Mouse (Mus musculus): ENCODE results near the gene Fam172a. TPM values are rescaled to one million over a fixed set of nuclear protein-coding genes. Genes with fewer than 3 reads are reported as not detected.

Fam172a gene
- polyA plus RNA-seq, 1 experiment from 2014 or later = 23.3 TPM

DNA sequence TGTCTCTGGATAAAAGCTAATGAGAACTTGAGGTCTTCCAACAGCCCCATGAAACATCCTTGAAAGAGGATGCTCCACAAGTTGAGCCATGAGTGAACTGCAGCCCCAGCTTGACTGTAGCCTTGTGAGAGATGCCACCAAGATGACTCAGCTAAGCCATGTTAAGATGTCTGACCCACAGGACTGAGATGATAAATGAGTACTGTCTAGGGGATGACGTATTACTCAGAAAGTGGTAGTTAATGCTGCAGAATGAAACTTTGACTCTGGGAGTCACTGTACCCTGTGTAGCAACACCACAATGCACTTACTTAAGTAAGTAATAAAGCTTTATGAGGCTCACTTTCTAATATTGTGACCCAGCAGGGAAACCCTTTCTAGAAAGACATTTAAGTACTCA, 308.3 kb downstream of the Fam172a start:
- ATAC-seq (ENCODE audit: insufficient number of reproducible peaks, insufficient read depth, low FRiP score, low read depth) = no peak
- H3K9me3 ChIP-seq (ENCODE audit: control insufficient read depth, low read length) = no peaks in the 10 kb centered on the region
- 81% methylated on average over 1 of the region's 1 CpGs for WGBS
- no peaks in the 10 kb centered on the region for H3K4me1 ChIP-seq (ENCODE audit: control insufficient read depth in 2 of 2, insufficient read depth in 2 of 2, low read length in 2 of 2)
- no peaks in the 10 kb centered on the region for H3K36me3 ChIP-seq (ENCODE audit: control insufficient read depth, insufficient read depth, low read length)
- H3K27ac ChIP-seq (replicated peaks in 1 of 2; ENCODE audit: control insufficient read depth in 1 of 2, insufficient read depth in 1 of 2, low read depth in 2 of 2, low read length in 2 of 2) = no peak overlapping the region
- no peak overlapping the region for H3K9ac ChIP-seq (ENCODE audit: low read length)
- no peaks in the 10 kb centered on the region for H3K27me3 ChIP-seq (ENCODE audit: control insufficient read depth, insufficient read depth, low read length)
- no peak overlapping the region for H3K4me3 ChIP-seq (ENCODE audit: control insufficient read depth in 1 of 2, insufficient read depth in 1 of 2, low read depth in 1 of 2, low read length in 2 of 2)
- H3K4me2 ChIP-seq (ENCODE audit: low read length) = no peak overlapping the region

DNA sequence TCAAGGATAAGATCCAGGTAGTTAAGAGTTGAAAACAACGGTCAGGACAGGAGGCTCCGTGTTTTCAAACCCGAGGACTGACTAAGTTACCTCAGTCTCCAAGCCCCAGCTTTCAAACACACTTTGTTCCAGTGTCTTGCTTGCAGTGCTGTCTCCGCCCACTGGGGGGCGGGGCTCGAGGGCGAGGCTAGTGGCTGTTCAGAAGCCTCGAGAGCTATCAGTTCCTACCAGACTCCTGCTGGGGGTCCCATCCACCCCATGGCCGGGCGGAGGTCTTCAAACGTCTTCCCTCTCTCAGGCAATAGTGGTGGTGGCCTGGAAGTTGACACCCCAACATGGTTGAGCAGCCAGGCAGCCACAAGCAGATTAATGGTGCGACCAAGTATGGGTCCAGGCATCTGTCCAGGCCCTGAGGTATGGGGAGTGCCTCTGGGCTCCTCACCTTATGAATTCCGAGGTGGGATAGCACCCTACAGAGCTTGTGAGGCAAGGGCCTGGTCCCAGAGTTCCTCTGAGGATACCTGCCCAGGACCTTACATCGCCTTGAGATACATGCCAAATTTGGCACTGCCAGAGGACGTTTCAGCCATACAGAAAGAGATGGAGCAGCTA, 323.0 kb downstream of the Fam172a start, which contains the start of gene Pou5f2:
Pou5f2 (plus strand) TSS at position 220 of the 612 bp plus-strand sequence.
- Histone ChIP-seq H3K9me3 (ENCODE audit: control insufficient read depth, low read length) (no peaks in the 10 kb centered on the region), H3K4me2 (ENCODE audit: low read length) (no peak within 1 kb of the TSS), H3K4me1 (ENCODE audit: control insufficient read depth in 2 of 2, insufficient read depth in 2 of 2, low read length in 2 of 2) (no peaks in the 10 kb centered on the region), H3K9ac (ENCODE audit: low read length) (no peak within 1 kb of the TSS), H3K36me3 (ENCODE audit: control insufficient read depth, insufficient read depth, low read length) (no peaks in the 10 kb centered on the region), H3K27ac (replicated peaks in 1 of 2; ENCODE audit: control insufficient read depth in 1 of 2, insufficient read depth in 1 of 2, low read depth in 2 of 2, low read length in 2 of 2) (no peak within 1 kb of the TSS), H3K27me3 (ENCODE audit: control insufficient read depth, insufficient read depth, low read length) (no peaks in the 10 kb centered on the region), H3K4me3 (ENCODE audit: control insufficient read depth in 1 of 2, insufficient read depth in 1 of 2, low read depth in 1 of 2, low read length in 2 of 2) (no peak within 1 kb of the TSS)
- 49% methylated on average over 15 of the region's 15 CpGs for WGBS
- ATAC-seq (ENCODE audit: insufficient number of reproducible peaks, insufficient read depth, low FRiP score, low read depth) = no peak

DNA sequence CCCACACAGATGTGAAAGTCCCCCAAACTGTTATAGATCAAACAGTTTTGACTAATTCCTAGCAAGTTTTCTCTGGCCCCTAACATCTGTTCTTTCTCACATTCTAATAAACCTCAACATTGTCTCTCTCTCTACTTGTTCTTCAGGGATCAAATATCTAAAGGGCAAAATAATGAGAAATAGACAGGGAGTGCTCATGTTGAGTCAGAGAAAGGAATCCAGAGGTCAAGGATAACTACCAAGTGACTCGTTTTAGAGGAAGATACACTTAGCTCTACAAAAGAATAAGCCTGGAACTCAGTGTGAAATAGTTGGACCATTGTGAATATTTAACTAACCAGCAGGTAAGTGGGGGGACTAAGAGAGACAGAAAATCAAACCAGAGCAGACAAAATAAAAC, 331.0 kb downstream of the Fam172a start:
- ATAC-seq (ENCODE audit: insufficient number of reproducible peaks, insufficient read depth, low FRiP score, low read depth) = no peak
- no peaks in the 10 kb centered on the region for H3K4me1 ChIP-seq (ENCODE audit: control insufficient read depth in 2 of 2, insufficient read depth in 2 of 2, low read length in 2 of 2)
- WGBS = 41% methylated on average over 1 of the region's 1 CpGs
- H3K4me2 ChIP-seq (ENCODE audit: low read length) = no peak overlapping the region
- H3K4me3 ChIP-seq (ENCODE audit: control insufficient read depth in 1 of 2, insufficient read depth in 1 of 2, low read depth in 1 of 2, low read length in 2 of 2) = no peak overlapping the region
- H3K27ac ChIP-seq (replicated peaks in 1 of 2; ENCODE audit: control insufficient read depth in 1 of 2, insufficient read depth in 1 of 2, low read depth in 2 of 2, low read length in 2 of 2) = no peak overlapping the region
- H3K27me3 ChIP-seq (ENCODE audit: control insufficient read depth, insufficient read depth, low read length) = no peaks in the 10 kb centered on the region
- H3K36me3 ChIP-seq (ENCODE audit: control insufficient read depth, insufficient read depth, low read length) = no peaks in the 10 kb centered on the region
- no peaks in the 10 kb centered on the region for H3K9me3 ChIP-seq (ENCODE audit: control insufficient read depth, low read length)
- H3K9ac ChIP-seq (ENCODE audit: low read length) = no peak overlapping the region

DNA sequence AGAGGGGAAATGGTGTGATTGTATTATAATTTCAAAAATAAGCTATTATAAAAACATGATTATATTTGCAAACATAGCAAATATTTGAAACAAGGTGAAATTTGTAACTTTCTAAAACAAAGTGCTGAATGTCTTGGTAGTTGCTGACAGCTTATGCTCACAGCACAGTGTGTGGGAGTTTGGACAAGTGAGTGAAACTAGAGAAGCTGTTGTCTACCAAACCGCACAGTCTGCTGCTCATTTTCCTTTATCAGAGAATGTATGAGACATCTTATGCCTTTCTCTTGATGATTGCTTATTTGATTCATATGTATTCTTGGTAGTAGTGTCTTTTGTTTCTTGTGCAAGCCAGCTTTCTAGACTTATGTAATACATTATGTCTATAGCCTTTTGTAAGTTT, 335.4 kb downstream of the Fam172a start:
- H3K9me3 ChIP-seq (ENCODE audit: control insufficient read depth, low read length) = no peaks in the 10 kb centered on the region
- H3K36me3 ChIP-seq (ENCODE audit: control insufficient read depth, insufficient read depth, low read length) = no peaks in the 10 kb centered on the region
- H3K4me2 ChIP-seq (ENCODE audit: low read length) = no peak overlapping the region
- no peak overlapping the region for H3K27ac ChIP-seq (replicated peaks in 1 of 2; ENCODE audit: control insufficient read depth in 1 of 2, insufficient read depth in 1 of 2, low read depth in 2 of 2, low read length in 2 of 2)
- no peak for ATAC-seq (ENCODE audit: insufficient number of reproducible peaks, insufficient read depth, low FRiP score, low read depth)
- H3K4me3 ChIP-seq (ENCODE audit: control insufficient read depth in 1 of 2, insufficient read depth in 1 of 2, low read depth in 1 of 2, low read length in 2 of 2) = no peak overlapping the region
- H3K27me3 ChIP-seq (ENCODE audit: control insufficient read depth, insufficient read depth, low read length) = no peaks in the 10 kb centered on the region
- WGBS = 47% methylated on average over 1 of the region's 1 CpGs
- H3K9ac ChIP-seq (ENCODE audit: low read length) = no peak overlapping the region
- no peaks in the 10 kb centered on the region for H3K4me1 ChIP-seq (ENCODE audit: control insufficient read depth in 2 of 2, insufficient read depth in 2 of 2, low read length in 2 of 2)

DNA sequence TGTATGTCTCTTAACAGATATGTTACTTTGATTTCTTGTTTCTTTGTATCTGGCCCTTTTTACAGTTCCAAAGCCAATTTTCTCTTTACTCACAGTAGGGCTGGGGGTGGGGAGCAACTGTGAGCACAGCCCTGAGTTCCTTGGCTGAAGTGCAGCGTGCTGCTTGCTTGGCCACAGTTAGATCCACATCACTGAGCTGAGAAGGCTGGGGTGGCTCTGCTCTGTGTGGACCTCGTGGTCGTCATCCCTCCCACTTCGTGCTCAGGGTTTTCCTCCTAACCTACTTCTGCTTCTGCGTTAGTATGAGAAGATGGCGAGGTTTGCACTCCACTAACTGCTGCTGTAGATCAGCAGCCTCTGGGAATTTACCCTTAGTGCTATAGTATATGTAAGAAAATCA, 341.4 kb downstream of the Fam172a start:
- no peaks in the 10 kb centered on the region; a peak in 1 of 4 replicates for H3K4me1 ChIP-seq (ENCODE audit: control insufficient read depth in 2 of 2, insufficient read depth in 2 of 2, low read length in 2 of 2)
- no peaks in the 10 kb centered on the region for H3K9me3 ChIP-seq (ENCODE audit: control insufficient read depth, low read length)
- no peak for ATAC-seq (ENCODE audit: insufficient number of reproducible peaks, insufficient read depth, low FRiP score, low read depth)
- no peak overlapping the region for H3K27ac ChIP-seq (replicated peaks in 1 of 2; ENCODE audit: control insufficient read depth in 1 of 2, insufficient read depth in 1 of 2, low read depth in 2 of 2, low read length in 2 of 2)
- no peaks in the 10 kb centered on the region for H3K36me3 ChIP-seq (ENCODE audit: control insufficient read depth, insufficient read depth, low read length)
- WGBS = 68% methylated on average over 6 of the region's 6 CpGs
- H3K27me3 ChIP-seq (ENCODE audit: control insufficient read depth, insufficient read depth, low read length) = no peaks in the 10 kb centered on the region
- H3K4me3 ChIP-seq (ENCODE audit: control insufficient read depth in 1 of 2, insufficient read depth in 1 of 2, low read depth in 1 of 2, low read length in 2 of 2) = no peak overlapping the region
- H3K4me2 ChIP-seq (ENCODE audit: low read length) = no peak overlapping the region
- H3K9ac ChIP-seq (ENCODE audit: low read length) = no peak overlapping the region

DNA sequence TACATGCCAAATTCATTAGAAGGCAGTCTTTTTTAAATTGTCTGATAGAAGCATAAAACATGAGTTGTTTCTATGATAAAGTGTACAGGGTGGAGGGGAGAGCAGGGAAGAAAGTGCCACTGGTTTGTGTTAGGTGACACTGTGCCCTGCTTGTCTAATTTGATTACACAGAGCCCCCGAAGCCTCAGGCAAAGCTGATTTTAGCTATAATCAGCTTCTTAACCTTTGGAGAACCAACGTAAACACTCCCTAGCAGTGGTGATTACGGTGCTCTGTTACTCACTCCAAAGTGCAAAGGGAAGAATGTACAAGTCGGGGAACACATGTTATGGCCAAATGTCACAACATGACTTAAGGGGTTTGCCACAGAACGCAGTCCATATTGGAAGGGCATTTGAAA, 343.3 kb downstream of the Fam172a start:
- H3K4me2 ChIP-seq (ENCODE audit: low read length) = no peak overlapping the region
- WGBS = 26% methylated on average over 5 of the region's 5 CpGs

DNA sequence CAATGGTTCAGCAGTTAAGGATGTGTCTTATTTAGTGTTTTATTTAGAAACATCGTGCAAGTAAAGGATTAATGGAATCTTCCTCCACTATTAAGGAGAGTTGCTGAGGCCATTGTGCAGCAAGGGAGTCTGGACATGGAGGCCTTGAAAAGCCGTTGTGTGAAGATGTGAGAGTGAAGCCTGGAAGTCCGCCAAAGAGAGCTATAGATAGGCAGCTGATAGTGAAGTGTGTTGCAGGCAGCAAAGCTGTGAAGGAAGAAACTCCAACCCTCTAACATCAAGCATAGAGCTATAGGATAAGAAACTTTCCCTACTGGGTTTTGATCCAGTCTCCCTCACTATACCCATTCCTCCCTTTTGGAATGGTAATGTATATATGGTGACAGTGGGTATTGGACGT, 385.9 kb downstream of the Fam172a start:
- no peaks in the 10 kb centered on the region for H3K9me3 ChIP-seq (ENCODE audit: control insufficient read depth, low read length)
- H3K9ac ChIP-seq (ENCODE audit: low read length) = no peak overlapping the region
- no peak for ATAC-seq (ENCODE audit: insufficient number of reproducible peaks, insufficient read depth, low FRiP score, low read depth)
- WGBS = 49% methylated on average over 4 of the region's 4 CpGs
- H3K36me3 ChIP-seq (ENCODE audit: control insufficient read depth, insufficient read depth, low read length) = no peaks in the 10 kb centered on the region
- H3K4me3 ChIP-seq (ENCODE audit: control insufficient read depth in 1 of 2, insufficient read depth in 1 of 2, low read depth in 1 of 2, low read length in 2 of 2) = no peak overlapping the region
- no peak overlapping the region for H3K27ac ChIP-seq (replicated peaks in 1 of 2; ENCODE audit: control insufficient read depth in 1 of 2, insufficient read depth in 1 of 2, low read depth in 2 of 2, low read length in 2 of 2)
- H3K27me3 ChIP-seq (ENCODE audit: control insufficient read depth, insufficient read depth, low read length) = no peaks in the 10 kb centered on the region
- H3K4me2 ChIP-seq (ENCODE audit: low read length) = no peak overlapping the region
- H3K4me1 ChIP-seq (ENCODE audit: control insufficient read depth in 2 of 2, insufficient read depth in 2 of 2, low read length in 2 of 2) = no peaks in the 10 kb centered on the region

More for the DNA sequence above, 343.3 kb downstream of the Fam172a start:
- Histone ChIP-seq H3K27me3 (ENCODE audit: control insufficient read depth, insufficient read depth, low read length) (no peaks in the 10 kb centered on the region), H3K4me1 (ENCODE audit: control insufficient read depth in 2 of 2, insufficient read depth in 2 of 2, low read length in 2 of 2) (no peaks in the 10 kb centered on the region; a peak in 1 of 4 replicates), H3K9ac (ENCODE audit: low read length) (no peak overlapping the region), H3K36me3 (ENCODE audit: control insufficient read depth, insufficient read depth, low read length) (no peaks in the 10 kb centered on the region), H3K9me3 (ENCODE audit: control insufficient read depth, low read length) (no peaks in the 10 kb centered on the region), H3K4me3 (ENCODE audit: control insufficient read depth in 1 of 2, insufficient read depth in 1 of 2, low read depth in 1 of 2, low read length in 2 of 2) (no peak overlapping the region), H3K27ac (replicated peaks in 1 of 2; ENCODE audit: control insufficient read depth in 1 of 2, insufficient read depth in 1 of 2, low read depth in 2 of 2, low read length in 2 of 2) (no peak overlapping the region)
- ATAC-seq (ENCODE audit: insufficient number of reproducible peaks, insufficient read depth, low FRiP score, low read depth) = no peak

DNA sequence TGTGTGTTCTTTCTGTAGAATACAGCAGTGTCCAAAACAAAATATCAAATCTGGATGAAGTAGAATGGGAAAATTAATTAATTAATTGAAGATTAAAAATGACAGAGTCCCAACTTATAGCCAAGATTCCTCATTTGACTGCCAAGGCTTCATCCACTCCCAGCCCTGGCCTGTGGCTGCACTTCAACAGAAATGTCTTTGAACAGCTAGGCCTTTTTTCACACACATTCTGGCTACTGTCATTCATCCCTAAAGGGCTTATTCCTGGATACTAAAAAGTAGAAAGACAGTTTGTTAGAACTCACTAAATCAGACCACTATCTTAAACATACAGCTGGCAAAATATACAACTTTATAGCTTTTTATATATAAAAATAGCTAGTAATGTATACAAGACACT, 388.9 kb downstream of the Fam172a start:
- Histone ChIP-seq H3K4me3 (ENCODE audit: control insufficient read depth in 1 of 2, insufficient read depth in 1 of 2, low read depth in 1 of 2, low read length in 2 of 2) (no peak overlapping the region), H3K9me3 (ENCODE audit: control insufficient read depth, low read length) (no peaks in the 10 kb centered on the region), H3K27ac (replicated peaks in 1 of 2; ENCODE audit: control insufficient read depth in 1 of 2, insufficient read depth in 1 of 2, low read depth in 2 of 2, low read length in 2 of 2) (no peak overlapping the region), H3K9ac (ENCODE audit: low read length) (no peak overlapping the region), H3K4me2 (ENCODE audit: low read length) (no peak overlapping the region), H3K4me1 (ENCODE audit: control insufficient read depth in 2 of 2, insufficient read depth in 2 of 2, low read length in 2 of 2) (no peaks in the 10 kb centered on the region), H3K36me3 (ENCODE audit: control insufficient read depth, insufficient read depth, low read length) (no peaks in the 10 kb centered on the region), H3K27me3 (ENCODE audit: control insufficient read depth, insufficient read depth, low read length) (no peaks in the 10 kb centered on the region)
- no peak for ATAC-seq (ENCODE audit: insufficient number of reproducible peaks, insufficient read depth, low FRiP score, low read depth)

All from heart, embryonic 14.5 days (tissue).